Mouse (Mus musculus) heart, embryonic 12.5 days (tissue): ENCODE measurements around the gene Spats2. TPM values are rescaled to one million over a fixed set of nuclear protein-coding genes. Genes with fewer than 3 reads are reported as not detected.
A peak's percentile ranks its signal among the peaks of the same experiment; 100 is the strongest.

Experiments
- ATAC-seq: fragments of 200-750 bp; cut with Nextera tagmentation; 2 replicates; pipeline ENCODE4 v1.8.0; 2017; ENCODE audit warnings: moderate TSS enrichment, moderate library complexity; ENCODE audit not compliant: insufficient number of reproducible peaks, low FRiP score
- H3K27ac ChIP-seq: fragments of 300-500 bp; sonication (generic); 2 replicates; pipeline ENCODE4 v1.5.1; 2016; ENCODE audit warnings: mild to moderate bottlenecking, moderate library complexity; ENCODE audit not compliant: poor library complexity, severe bottlenecking
- H3K27me3 ChIP-seq: fragments of 300-500 bp; sonication (generic); replicated peaks from 2 replicates; pipeline ENCODE4 v1.6.1; 2016; ENCODE audit warnings: mild to moderate bottlenecking, moderate library complexity
- H3K36me3 ChIP-seq: fragments of 300-500 bp; sonication (generic); 2 replicates; pipeline ENCODE4 v1.6.1; 2016; ENCODE audit warnings: mild to moderate bottlenecking, moderate library complexity
- H3K4me1 ChIP-seq: fragments of 300-500 bp; sonication (generic); replicated peaks from 2 replicates; pipeline ENCODE4 v1.6.1; 2016; ENCODE audit warnings: mild to moderate bottlenecking
- H3K4me2 ChIP-seq: fragments of 300-500 bp; sonication (generic); 2 replicates; pipeline ENCODE4 v1.6.1; 2016; ENCODE audit warnings: mild to moderate bottlenecking, moderate library complexity
- H3K4me3 ChIP-seq: fragments of 300-500 bp; sonication (generic); 2 replicates; pipeline ENCODE4 v1.5.1; 2016; ENCODE audit warnings: mild to moderate bottlenecking
- H3K9ac ChIP-seq: fragments of 300-500 bp; sonication (generic); 2 replicates; pipeline ENCODE4 v1.6.1; 2016; ENCODE audit warnings: mild to moderate bottlenecking, moderate library complexity
- H3K9me3 ChIP-seq: fragments of 300-500 bp; sonication (generic); replicated peaks from 2 replicates; pipeline ENCODE4 v1.6.1; 2016; ENCODE audit warnings: mild to moderate bottlenecking, moderate library complexity
- WGBS: fragments of 180-500 bp; shearing (Covaris S2); methylation state at CpG from one replicate; pipeline ENCODE4 v1.1.7; 2016; 5-methylcytosine and 5-hydroxymethylcytosine counted together
- polyA plus RNA-seq: library from polyadenylated mRNA; unstranded; fragments of >200 nt; fragmentation: Nextera tagmentation; extraction: Ambion mirVana; gene quantifications from 2 replicates; pipeline ENCODE4 v1.2.1, GENCODE M21; 2016

The Spats2 gene
- polyA plus RNA-seq, 1 experiment from 2014 or later, result 57.2 TPM

DNA sequence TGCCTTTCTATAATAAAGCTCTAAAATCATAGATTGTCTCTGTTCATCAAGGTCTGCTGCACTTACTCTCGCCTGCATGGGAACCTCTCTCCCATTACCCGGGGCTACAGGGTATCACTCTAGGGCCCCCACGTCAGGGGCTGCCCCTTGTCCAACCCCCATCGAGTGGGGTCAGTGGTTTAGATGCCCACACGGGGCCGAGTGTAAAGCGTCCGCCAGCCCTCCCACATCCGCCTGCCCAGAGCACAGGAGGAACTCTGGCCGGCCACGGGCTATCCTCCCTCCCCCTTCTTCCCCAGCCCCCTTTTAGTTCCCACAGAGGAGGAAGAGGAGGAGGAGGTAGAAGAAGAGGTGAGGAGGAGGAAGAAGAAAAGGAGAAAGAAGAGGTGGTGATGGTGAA is 4.9 kb upstream of the Spats2 start:
- Histone ChIP-seq H3K27me3 (no peaks in the 10 kb centered on the region), H3K9me3 (no peaks in the 10 kb centered on the region), H3K27ac (peak overlapping the region; percentile 60; the same call in 1 of the 2 replicates), H3K4me2 (peak overlapping the region; percentile 49), H3K4me1 (peaks cover 24% of the 10 kb centered on the region), H3K4me3 (peak overlapping the region; percentile 5; the same call in 1 of the 2 replicates), H3K36me3 (no peaks in the 10 kb centered on the region), H3K9ac (peak overlapping the region; percentile 50; the same call in 1 of the 2 replicates)
- 8% methylated on average over 11 of the region's 11 CpGs for WGBS
- no peak for ATAC-seq

GRCm38 (mm10) chr15:99122642-99123041 is 3.1 kb upstream of the Spats2 start:
- Histone ChIP-seq H3K9me3 (no peaks in the 10 kb centered on the region), H3K27me3 (no peaks in the 10 kb centered on the region), H3K36me3 (no peaks in the 10 kb centered on the region), H3K4me1 (peaks cover 15% of the 10 kb centered on the region), H3K27ac (no peak overlapping the region), H3K4me3 (no peak overlapping the region), H3K9ac (no peak overlapping the region), H3K4me2 (no peak overlapping the region)
- ATAC-seq, result no peak
- WGBS, result 85% methylated on average over 2 of the region's 2 CpGs

DNA sequence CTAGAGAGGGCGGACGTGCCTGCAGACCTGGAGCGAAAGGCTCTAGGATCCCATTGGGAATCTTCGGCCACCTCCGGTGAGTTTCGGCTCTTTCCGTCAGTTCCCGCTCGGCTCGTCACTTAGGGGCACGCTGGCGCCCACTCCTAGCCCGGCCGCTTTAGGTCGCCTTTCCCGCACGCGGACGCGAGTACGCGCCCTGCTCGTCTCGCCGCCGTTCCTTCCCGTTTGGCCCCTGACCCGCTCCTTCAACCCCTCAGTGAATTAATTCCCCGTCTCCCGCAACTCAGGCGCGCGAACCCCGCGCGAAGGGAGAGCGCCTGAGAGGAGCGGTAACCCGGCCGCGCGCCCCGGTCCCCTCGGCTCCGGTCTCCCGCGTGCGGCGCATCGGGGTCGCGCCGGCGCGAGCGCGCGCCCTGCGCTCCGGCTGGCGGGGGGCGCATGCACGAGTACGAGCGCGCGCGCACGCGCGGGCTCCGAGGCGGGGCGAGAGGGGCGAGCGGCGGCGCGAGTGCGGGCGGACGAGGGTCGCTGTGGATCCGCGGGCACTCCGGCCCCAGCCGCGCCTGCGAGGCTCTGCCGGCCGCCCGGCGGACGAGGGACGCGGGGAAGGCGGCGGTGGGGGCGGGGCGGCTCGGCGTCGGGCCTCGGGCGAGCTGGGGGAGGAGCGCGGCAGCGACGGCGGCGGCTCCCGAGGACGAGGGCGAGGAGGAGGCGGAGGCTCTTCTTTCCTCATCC is 532 bp downstream of the Spats2 start:
- no peaks in the 10 kb centered on the region for H3K27me3 ChIP-seq

DNA sequence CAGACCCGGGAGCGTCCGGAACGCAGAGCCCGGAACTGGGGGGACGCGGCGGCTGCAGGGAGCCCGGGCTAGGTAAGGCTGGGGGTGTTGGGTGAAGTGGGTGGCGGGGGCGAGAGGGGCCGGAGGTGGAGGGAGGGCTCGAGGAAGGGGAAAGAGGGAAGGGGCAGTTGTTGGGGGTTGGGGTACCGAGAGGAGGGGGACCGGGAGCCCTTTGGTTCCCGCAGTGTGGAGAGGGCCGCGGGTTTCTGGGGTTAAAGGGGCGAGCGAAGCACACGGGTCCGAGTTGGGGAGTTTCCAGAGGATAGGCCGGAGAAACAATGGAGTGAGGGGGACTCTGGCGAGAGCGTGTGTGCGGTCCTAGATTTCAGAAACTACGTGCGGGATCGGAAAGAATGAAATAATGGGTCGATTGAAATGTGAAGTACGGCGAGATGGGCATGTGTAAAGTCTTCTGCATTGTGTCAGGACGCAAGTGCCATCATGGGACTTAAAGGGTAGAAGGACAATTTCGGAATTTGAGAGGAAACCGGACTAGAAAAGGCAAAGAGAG is 1.2 kb downstream of the Spats2 start:
- peak; percentile 15; the same call in 1 of the 2 replicates for ATAC-seq
- under 1% methylated on average over 34 of the region's 35 CpGs for WGBS
- Histone ChIP-seq H3K36me3 (peaks cover 10% of the 10 kb centered on the region; the same call in 1 of the 2 replicates), H3K4me2 (peak overlapping the region; percentile 72), H3K27ac (peak overlapping the region; percentile 88), H3K4me1 (peaks cover 32% of the 10 kb centered on the region), H3K27me3 (no peaks in the 10 kb centered on the region), H3K9me3 (no peaks in the 10 kb centered on the region), H3K9ac (peak overlapping the region; percentile 94), H3K4me3 (peak overlapping the region; percentile 76)

More for the DNA sequence above, 532 bp downstream of the Spats2 start:
- Histone ChIP-seq H3K27ac (peak overlapping the region; percentile 88), H3K4me1 (peaks cover 29% of the 10 kb centered on the region), H3K9me3 (no peaks in the 10 kb centered on the region), H3K4me3 (peak overlapping the region; percentile 76), H3K4me2 (peak overlapping the region; percentile 72), H3K36me3 (peaks cover 5% of the 10 kb centered on the region; the same call in 1 of the 2 replicates), H3K9ac (peak overlapping the region; percentile 94)
- WGBS, result under 1% methylated on average over 98 of the region's 115 CpGs
- peak; percentile 77 for ATAC-seq

DNA sequence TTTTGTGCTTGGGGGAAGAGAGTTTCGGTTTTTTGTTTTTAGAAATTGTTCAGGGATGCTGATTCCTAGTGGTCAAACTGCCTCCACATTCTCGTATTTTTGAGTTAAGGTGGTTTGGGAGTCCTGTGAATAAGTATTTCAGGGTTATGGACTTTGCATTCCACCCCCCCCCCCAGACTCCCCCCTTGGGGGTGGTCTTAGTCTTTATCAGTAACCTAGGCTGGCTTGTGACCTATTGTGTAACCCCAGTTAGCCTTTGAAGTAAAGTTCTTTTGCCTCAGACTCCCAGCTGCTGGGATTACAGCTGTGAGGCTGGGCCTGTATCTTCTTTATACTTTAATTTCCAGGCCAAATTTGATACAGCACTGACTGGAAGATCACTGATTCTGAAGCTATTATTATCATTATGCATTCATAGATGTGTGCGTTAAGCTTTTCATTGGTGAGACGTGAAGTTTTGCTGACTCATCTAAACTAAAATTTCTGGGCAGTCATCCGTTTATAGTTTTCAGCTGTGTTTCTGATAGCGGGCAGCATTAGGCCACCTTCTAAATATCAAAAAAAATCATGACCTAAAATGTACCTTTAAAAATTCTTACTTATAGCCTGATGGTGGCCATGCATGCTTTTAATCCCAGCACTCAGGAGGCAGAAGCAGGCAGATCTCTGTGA is 2.3 kb downstream of the Spats2 start:
- H3K9ac ChIP-seq, result peak overlapping the region; percentile 37; the same call in 1 of the 2 replicates
- 64% methylated on average over 6 of the region's 6 CpGs for WGBS
- no peaks in the 10 kb centered on the region for H3K27me3 ChIP-seq
- peak overlapping the region; percentile 76 for H3K4me3 ChIP-seq
- no peak overlapping the region for H3K27ac ChIP-seq
- H3K4me2 ChIP-seq, result peak overlapping the region; percentile 72
- H3K9me3 ChIP-seq, result no peaks in the 10 kb centered on the region
- peaks cover 32% of the 10 kb centered on the region for H3K4me1 ChIP-seq
- no peak for ATAC-seq
- peaks cover 10% of the 10 kb centered on the region; the same call in 1 of the 2 replicates for H3K36me3 ChIP-seq

- WGBS, result 73% methylated on average over 11 of the region's 11 CpGs
- peak overlapping the region; percentile 34; the same call in 1 of the 2 replicates for H3K9ac ChIP-seq
- no peak overlapping the region for H3K27ac ChIP-seq
- no peak for ATAC-seq
- peak overlapping the region; percentile 26 for H3K4me2 ChIP-seq
- peaks cover 39% of the 10 kb centered on the region for H3K4me1 ChIP-seq
- H3K4me3 ChIP-seq, result no peak overlapping the region
- H3K36me3 ChIP-seq, result peaks cover 16% of the 10 kb centered on the region
- no peaks in the 10 kb centered on the region for H3K9me3 ChIP-seq
- H3K27me3 ChIP-seq, result no peaks in the 10 kb centered on the region
These were observed 3.7 kb downstream of the Spats2 start for GRCm38 (mm10) chr15:99129441-99129840.

DNA sequence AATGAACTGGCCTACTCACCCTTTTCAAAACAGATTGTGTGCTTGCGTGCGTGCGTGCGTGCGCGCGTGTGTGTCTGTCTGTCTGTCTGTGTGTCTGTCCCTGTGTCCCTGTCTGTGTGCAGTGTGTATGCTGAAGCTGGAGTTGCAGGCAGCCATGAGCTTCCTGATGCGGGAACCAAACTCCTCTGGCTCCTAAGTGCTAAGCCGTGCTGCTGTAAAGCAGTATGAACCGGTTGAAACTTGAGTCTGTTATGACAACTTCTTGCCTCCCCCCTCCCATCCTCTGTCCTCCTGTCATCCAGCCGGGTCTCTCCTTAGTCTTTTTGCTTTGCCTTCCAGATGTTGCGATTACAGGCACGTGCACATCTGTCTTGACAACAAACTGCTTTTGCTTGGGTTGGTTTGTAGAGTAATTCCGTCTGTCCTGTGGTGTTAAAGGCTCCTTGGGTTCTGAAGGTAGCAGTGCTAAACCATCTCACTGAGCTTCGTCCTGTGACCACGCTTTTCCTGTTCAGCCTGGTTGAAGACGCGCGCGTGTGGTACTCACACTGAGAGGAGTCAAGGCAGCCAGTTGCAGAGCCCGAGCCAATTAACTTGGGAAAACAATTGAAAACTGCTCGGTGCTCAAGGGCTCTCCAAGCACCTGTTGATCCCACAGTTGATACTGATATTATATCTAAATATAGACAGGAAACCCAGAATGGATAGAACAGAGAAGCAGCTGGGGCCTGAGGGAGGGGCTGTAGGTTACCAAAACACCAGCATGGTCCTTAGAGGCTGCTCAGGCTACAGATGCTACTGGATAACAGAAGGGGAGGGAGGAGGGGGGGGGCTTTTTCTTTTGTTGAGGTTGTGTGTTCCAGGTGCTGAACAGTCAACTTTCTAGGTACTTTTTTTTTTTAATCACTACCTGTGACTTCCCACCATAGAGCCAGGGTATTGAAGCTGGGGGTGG is 4.5 kb downstream of the Spats2 start:
- no peak for ATAC-seq
- peaks cover 43% of the 10 kb centered on the region for H3K4me1 ChIP-seq
- peak overlapping the region; percentile 16; the same call in 1 of the 2 replicates for H3K27ac ChIP-seq
- H3K4me2 ChIP-seq, result peak overlapping the region; percentile 26
- peak overlapping the region; percentile 34; the same call in 1 of the 2 replicates for H3K9ac ChIP-seq
- H3K9me3 ChIP-seq, result no peaks in the 10 kb centered on the region
- H3K4me3 ChIP-seq, result no peak overlapping the region
- H3K27me3 ChIP-seq, result no peaks in the 10 kb centered on the region
- peaks cover 17% of the 10 kb centered on the region for H3K36me3 ChIP-seq
- 62% methylated on average over 22 of the region's 22 CpGs for WGBS

GRCm38 (mm10) chr15:99138389-99138788 is 12.7 kb downstream of the Spats2 start:
- no peak; the same call in 1 of the 2 replicates for ATAC-seq
- 50% methylated on average over 5 of the region's 5 CpGs for WGBS
- Histone ChIP-seq H3K9me3 (peaks cover 9% of the 10 kb centered on the region; the same call in 1 of the 2 replicates), H3K4me2 (no peak overlapping the region), H3K27ac (peak overlapping the region; percentile 56; the same call in 1 of the 2 replicates), H3K4me3 (no peak overlapping the region), H3K36me3 (peaks cover 25% of the 10 kb centered on the region), H3K9ac (no peak overlapping the region; the same call in 1 of the 2 replicates), H3K27me3 (no peaks in the 10 kb centered on the region), H3K4me1 (peaks cover 52% of the 10 kb centered on the region)

- 0 out of 2 replicates have a peak overlapping the region, but pooled peaks have one; percentile 56 for H3K27ac ChIP-seq
- no peak overlapping the region; the same call in none of the 2 replicates for H3K9ac ChIP-seq
- H3K27me3 ChIP-seq, result no peaks in the 10 kb centered on the region
- 66% methylated on average over 6 of the region's 6 CpGs for WGBS
- peaks cover 43% of the 10 kb centered on the region for H3K4me1 ChIP-seq
- ATAC-seq, result no peak
- H3K4me2 ChIP-seq, result no peak overlapping the region
- H3K36me3 ChIP-seq, result peaks cover 18% of the 10 kb centered on the region
- peaks cover 9% of the 10 kb centered on the region; the same call in 1 of the 2 replicates for H3K9me3 ChIP-seq
- no peak overlapping the region for H3K4me3 ChIP-seq
These were observed 14.0 kb downstream of the Spats2 start for GRCm38 (mm10) chr15:99139669-99140068.

GRCm38 (mm10) chr15:99150516-99150915 is 24.8 kb downstream of the Spats2 start:
- Histone ChIP-seq H3K9me3 (no peaks in the 10 kb centered on the region), H3K36me3 (peaks cover 64% of the 10 kb centered on the region), H3K27ac (no peak overlapping the region), H3K4me1 (peaks cover 18% of the 10 kb centered on the region), H3K4me3 (no peak overlapping the region), H3K27me3 (no peaks in the 10 kb centered on the region), H3K9ac (no peak overlapping the region), H3K4me2 (no peak overlapping the region)
- 87% methylated on average over 7 of the region's 7 CpGs for WGBS
- no peak for ATAC-seq
